Mouse (Mus musculus) stomach, adult 2 months (tissue): ENCODE measurements around the gene Thoc7. TPM values are rescaled to one million over a fixed set of nuclear protein-coding genes. Genes with fewer than 3 reads are reported as not detected.

ENCODE experiments used
- polyA plus RNA-seq: library from polyadenylated mRNA; depleted of rRNA; stranded (reverse); fragments of >200 nt; gene quantifications from 2 replicates; pipeline ENCODE4 v1.2.3, GENCODE M21; 2012; rRNA removed

The Thoc7 gene
- 4.0 and 5.1 TPM in 2 replicates for polyA plus RNA-seq

DNA sequence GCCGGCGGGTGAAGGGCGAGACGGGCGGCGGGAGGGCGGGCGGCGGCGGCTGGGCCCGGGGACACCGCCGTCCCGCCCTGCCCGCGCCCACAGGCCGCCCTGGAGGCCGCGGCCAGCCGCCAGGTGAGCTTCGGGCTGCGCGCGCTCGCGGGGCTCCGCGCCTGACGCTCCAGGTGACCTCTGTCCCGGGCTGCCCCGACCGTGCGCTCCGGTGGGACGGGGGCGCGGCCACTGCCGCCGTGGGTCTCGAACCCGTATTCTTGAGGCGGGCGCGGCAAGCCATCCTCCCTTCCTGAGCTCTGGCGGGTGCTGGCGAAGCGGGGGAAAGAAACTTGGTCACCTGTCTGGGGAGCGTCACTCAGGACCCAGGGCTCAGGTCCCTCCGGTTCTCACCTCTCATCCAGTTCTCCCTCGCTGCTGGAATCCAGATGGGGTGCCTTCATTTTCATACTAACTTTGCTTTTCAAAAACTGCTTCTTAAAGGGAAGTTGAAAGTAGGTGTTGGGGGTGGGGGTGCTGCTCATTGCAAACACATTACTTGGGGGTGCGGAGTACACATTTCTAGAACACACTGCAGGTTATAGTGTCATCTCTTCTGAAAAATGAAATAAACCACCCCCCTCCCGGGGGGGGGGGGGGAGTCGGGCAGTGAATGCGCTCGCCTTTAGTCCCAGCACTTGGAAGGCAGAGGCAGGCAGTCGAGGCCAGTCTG is at the start of gene Thoc7, which contains the start of gene Atxn7:
Gene Thoc7, minus strand, starts transcription at position 452 of the 712 bp plus-strand sequence.
Gene Atxn7, plus strand, starts transcription at position 40 of the 712 bp plus-strand sequence.

DNA sequence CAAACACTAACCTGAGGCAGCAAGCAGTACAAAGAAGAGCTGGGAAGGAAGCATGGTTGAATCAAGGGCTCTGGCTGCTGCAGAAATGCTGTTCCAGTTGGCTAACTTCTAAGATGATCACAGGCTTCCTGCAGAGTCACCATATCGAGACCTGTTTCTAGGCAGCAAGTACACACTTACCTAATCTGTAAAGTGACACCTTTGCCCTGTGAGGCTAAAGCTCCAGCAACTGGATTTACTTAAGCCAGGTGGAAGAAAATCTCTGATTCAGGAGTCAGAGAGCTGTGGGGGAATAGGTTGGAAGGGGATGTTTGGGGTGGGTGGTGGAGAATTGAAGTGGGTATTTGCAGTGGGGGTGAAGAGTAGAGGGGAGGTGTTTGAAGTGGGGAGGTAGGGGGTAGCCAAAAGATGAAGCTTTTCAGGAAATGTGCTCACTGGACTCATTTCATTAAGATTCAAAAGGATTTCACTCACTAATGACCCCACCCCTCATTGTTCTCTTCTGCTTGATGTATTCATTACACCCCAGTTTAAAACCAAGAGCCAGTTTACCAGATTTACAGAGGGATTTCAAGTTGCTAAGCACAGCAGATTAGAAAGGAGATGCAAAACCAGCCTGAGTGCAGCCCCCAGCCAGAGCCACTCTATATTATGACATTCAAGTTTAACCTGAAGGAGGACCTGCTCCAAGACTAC is 47.1 kb downstream of the Thoc7 start, which contains the start of gene Gm281:
Gene Gm281, minus strand, starts transcription at position 92 of the 696 bp plus-strand sequence.

Other genes starting within 250 kb of the Thoc7 start
- gene Gm281, start 47.4 kb downstream of the Thoc7 start, polyA plus RNA-seq, result not detected in 2 replicates
- 10.7 and 15.8 TPM in 2 replicates for gene Atxn7, start 412 bp downstream of the Thoc7 start, polyA plus RNA-seq
- gene Psmd6, start 159.1 kb upstream of the Thoc7 start, polyA plus RNA-seq, result 6.5 and 9.8 TPM in 2 replicates
- not detected in 2 replicates for gene Olfr720, start 225.0 kb upstream of the Thoc7 start, polyA plus RNA-seq